Mouse (Mus musculus) bone marrow, adult 2 months (tissue): ENCODE data around the gene Mmp27.

Source experiments
- CTCF ChIP-seq: fragments of 200-500 bp; IDR thresholded peaks from 2 replicates; pipeline ENCODE4 v1.5.1; 2011; ENCODE audit warnings: low read length, control low read depth; ENCODE audit not compliant: control insufficient read depth, insufficient read depth
- POLR2A ChIP-seq: fragments of 200-500 bp; IDR thresholded peaks from 2 replicates; pipeline ENCODE4 v1.6.1; 2011; ENCODE audit warnings: low read depth, mild to moderate bottlenecking, control low read depth, low read length, borderline replicate concordance; ENCODE audit not compliant: control insufficient read depth

DNA sequence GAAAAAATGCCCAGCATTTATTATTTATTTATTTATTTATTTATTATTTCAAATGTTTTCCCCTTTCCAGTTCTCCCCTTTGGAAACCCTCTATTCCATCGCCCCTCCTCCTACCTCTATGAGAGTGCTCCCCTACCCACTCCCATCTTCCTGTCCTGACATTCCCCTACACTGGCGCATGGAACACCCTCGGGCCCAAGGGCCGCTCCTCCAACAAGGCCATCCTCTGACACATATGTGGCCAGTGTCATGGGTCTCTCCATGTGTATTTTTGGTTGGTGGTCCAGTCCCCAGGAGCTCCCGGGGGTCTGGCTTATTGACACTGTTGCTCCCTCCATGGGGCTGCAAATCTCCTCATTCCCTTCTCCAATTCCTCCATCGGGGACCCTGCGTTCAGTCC is 25.3 kb upstream of the Mmp27 start:
- TF ChIP-seq POLR2A: no peak
- TF ChIP-seq CTCF: no peak
